Mouse (Mus musculus) embryonic fibroblast, embryonic 13.5 days (primary cell): ENCODE measurements around the gene Gpr162.

Experiments
- CTCF ChIP-seq: IDR thresholded peaks from 2 replicates; pipeline ENCODE4 v1.5.1; 2011; ENCODE audit warnings: mild to moderate bottlenecking, control low read depth, low read length, moderate library complexity, borderline replicate concordance; ENCODE audit not compliant: insufficient read depth
- POLR2A ChIP-seq: IDR thresholded peaks from 2 replicates; pipeline ENCODE4 v1.6.1; 2011; ENCODE audit warnings: low read depth, mild to moderate bottlenecking, control low read depth, low read length, moderate library complexity

GRCm38 (mm10) chr6:124910032-124910431, 46.2 kb upstream of the Gpr162 start:
- TF ChIP-seq POLR2A (no peak), CTCF (no peak)
